Mouse (Mus musculus) Patski (cell line): ENCODE measurements around the gene Arl4c. TPM values are rescaled to one million over a fixed set of nuclear protein-coding genes. Genes with fewer than 3 reads are reported as not detected.
A peak's percentile ranks its signal among the peaks of the same experiment; 100 is the strongest.

Experiments
- ATAC-seq: fragments of 100-300 bp; one replicate; pipeline ENCODE4 v1.8.0; 2021
- CTCF ChIA-PET: fragments of 350-600 bp; sonication (Branson Sonifier 250); formaldehyde crosslinking; loops from one replicate; lab custom pipeline; 2022; ENCODE audit warnings: inconsistent platforms; lab: Charles Lee
- POLR2A ChIA-PET: fragments of 350-600 bp; sonication (Branson Sonifier 250); formaldehyde crosslinking; loops from one replicate; lab custom pipeline; 2022; ENCODE audit warnings: antibody characterized with exemption, inconsistent platforms; lab: Charles Lee
- DNase-seq: peaks from one replicate; pipeline ENCODE4 v3.0.0-alpha.2; 2011; ENCODE audit warnings: low read depth, low spot score
- H3K27me3 ChIP-seq: fragments of 371-371 bp; one replicate; pipeline ENCODE4 v1.5.1; 2021
- CTCF ChIP-seq: fragments of 100-300 bp; IDR thresholded peaks from one replicate; pipeline ENCODE4 v1.5.1; 2021
- in situ Hi-C: fragments of 300-500 bp; cut with MboI; formaldehyde crosslinking; loops from 3 replicates; pipeline ENCODE4 v1.11.1; 2018; ENCODE audit warnings: low pct_unique_long_range_greater_than_20kb, mixed read lengths
- polyA plus RNA-seq: library from polyadenylated mRNA; unstranded; gene quantifications from one replicate; pipeline ENCODE4 v1.2.3, GENCODE M21; 2021

Gene Arl4c
- polyA plus RNA-seq = 146 TPM

DNA sequence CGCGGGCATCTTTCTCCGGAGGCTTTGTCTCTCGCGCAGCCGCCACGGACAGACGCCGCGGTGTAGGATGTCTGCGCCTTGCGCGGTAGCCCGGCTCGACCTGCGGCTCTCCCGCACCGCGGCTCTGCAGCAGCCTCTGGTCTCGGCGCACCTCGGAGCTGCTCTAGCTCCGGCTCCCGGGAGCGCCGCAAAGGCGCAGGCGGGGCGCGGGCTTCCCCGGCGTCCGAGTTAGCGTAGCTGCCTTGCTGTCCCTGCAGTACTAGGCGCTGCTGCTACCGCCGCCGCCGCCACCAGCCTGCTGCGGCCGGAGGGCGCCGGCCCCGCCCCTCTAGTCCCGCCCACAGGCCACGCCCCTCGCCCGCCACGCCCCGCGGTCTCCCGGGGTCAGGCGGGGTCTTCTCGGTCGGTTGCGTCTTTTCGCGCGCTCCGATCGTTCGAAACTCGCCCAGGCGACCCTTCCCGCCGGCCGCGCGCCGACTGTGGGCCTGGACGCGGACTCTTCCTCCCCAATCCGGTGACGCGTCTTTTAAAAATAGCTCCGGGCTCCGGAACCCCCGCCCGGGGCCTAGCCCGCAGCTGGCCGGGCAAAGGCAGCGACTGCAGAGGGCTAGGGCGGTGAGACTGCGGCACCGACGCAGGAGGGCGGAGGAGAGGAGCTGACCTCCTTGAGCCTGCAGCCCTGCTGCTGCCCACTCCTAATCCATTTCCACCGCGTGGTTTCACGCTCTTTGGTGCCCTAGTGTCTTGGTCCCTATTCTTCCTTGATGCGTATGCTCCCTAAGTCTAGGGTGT is at the start of gene Arl4c:
Gene Arl4c (minus strand): TSS at position 352 of the 792 bp plus-strand sequence.
- ATAC-seq (peak; percentile 60), DNase-seq (no peak)
- in situ Hi-C loops = loop anchor here (5.0 kb wide), 3 partner anchors 50 to 235 kb away; no protein-coding TSS in a partner anchor
- ChIA-PET CTCF (interaction anchor here (0.9 to 1.9 kb wide), 3 partner anchors 11 to 257 kb away, joined by 3 to 7 read pairs (median 3); no protein-coding TSS in a partner anchor), POLR2A (interaction anchor here (0.9 to 2.5 kb wide), 13 partner anchors 23 to 233 kb away, joined by 3 to 23 read pairs (median 5); no protein-coding TSS in a partner anchor)
- H3K27me3 ChIP-seq = no peaks in the 10 kb centered on the region
- TF ChIP-seq CTCF = no peak

DNA sequence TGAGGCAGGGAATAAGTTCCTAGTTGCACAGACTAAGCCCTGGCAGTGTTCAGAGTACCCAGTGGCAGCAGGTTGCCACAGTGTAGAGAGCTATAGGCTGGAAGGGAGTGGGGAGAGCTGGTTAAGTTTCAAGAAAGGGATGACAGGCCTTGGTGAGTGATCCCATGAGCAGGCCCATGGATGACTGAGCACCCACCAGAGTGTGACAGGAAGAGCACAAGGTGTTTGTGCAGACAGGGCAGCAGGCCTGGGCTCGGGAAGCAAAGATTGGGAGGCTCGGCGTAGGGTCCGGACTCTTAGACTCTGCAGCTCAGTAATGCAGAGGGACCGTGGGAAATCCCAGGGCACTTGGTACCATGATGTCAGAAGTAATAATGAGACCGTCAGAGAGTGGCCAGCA is 49.3 kb upstream of the Arl4c start:
- ChIA-PET CTCF (interaction anchor here (0.8 to 8.3 kb wide), 7 partner anchors 278 to 456 kb away, joined by 3 to 49 read pairs (median 4); no protein-coding TSS in a partner anchor), POLR2A (interaction anchor here (0.6 to 1.2 kb wide), 2 partner anchors 389 to 441 kb away, joined by 3 read pairs; no protein-coding TSS in a partner anchor)
- DNase-seq (no peak), ATAC-seq (no peak)
- in situ Hi-C loops = loop anchor here (5.0 to 10.0 kb wide), 2 partner anchors 216 to 323 kb away; partner anchors contain the start of gene Sh3bp4
- no peaks in the 10 kb centered on the region for H3K27me3 ChIP-seq
- no peak for TF ChIP-seq CTCF

DNA sequence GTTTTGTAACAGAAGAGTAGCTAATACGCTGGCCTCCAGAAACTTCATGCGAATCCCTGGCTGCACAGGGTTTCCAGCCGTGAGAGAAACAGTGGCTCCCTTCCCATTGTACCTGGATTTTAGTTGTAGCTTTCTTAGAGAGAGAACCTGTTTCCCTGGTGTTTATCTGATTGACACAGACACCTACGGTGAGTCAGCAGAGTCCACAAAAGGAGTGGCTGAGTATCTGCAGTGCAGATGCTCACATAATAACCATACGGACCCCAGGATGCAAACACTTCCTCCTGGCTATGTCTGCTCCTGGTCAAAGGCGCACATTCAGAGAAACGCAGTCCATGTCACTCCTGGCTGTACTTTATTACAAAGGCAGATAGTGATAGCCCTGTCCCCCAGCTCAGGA is 48.6 kb upstream of the Arl4c start:
- in situ Hi-C loops = loop anchor here (5.0 to 10.0 kb wide), 2 partner anchors 217 to 324 kb away; partner anchors contain the start of gene Sh3bp4
- ATAC-seq = no peak
- no peak for DNase-seq
- TF ChIP-seq CTCF = no peak
- H3K27me3 ChIP-seq = no peaks in the 10 kb centered on the region
- ChIA-PET POLR2A (no interaction called here), CTCF (interaction anchor here (1.0 to 8.3 kb wide), 4 partner anchors 339 to 457 kb away, joined by 3 to 49 read pairs (median 18); no protein-coding TSS in a partner anchor)

DNA sequence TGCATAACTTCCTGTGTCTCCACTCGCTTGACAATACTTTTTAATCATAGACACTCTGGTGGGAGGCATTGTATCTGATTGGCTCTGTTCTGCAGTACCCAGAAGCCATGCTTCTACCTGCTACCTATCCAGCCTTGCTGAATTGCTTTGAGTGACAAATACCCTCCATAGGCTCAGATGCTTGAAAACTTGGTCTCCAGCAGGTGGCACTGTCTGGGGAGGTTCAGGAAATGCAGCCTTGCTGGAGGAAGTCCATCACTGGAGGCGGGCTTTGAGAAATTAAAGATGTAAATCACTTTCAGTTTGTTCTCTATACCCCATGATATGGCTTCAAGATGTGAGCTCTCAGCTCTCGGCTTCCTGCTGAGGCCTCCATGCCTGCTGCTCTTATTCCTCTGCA is 48.1 kb upstream of the Arl4c start:
- H3K27me3 ChIP-seq = no peaks in the 10 kb centered on the region
- ChIA-PET CTCF (interaction anchor here (1.0 to 8.3 kb wide), 4 partner anchors 339 to 457 kb away, joined by 3 to 49 read pairs (median 18); no protein-coding TSS in a partner anchor), POLR2A (no interaction called here)
- in situ Hi-C loops = loop anchor here (5.0 to 10.0 kb wide), 2 partner anchors 217 to 325 kb away; partner anchors contain the start of gene Sh3bp4
- no peak for DNase-seq
- ATAC-seq = no peak
- peak; percentile 78 for TF ChIP-seq CTCF

DNA sequence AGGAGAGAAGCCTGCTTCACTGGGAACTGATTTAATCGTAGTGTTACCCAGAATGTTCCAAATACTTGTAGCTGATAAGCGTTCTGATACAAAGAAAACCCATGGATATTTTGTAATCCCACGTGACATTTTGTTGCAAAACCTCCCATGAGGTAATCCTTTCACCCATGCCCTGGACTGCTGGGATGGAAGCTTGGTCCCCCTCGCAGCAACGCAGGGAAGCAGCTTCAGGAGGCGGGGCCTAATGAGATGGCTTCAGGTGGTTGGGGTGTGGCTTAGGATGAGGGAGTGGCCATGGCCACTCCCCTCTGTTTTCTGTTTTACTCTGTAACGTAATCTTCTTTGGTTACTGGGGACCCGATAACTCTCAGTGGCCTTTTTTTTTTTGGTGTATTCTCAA is 47.1 kb upstream of the Arl4c start:
- ChIA-PET CTCF (interaction anchor here (1.1 to 8.3 kb wide), 4 partner anchors 246 to 458 kb away, joined by 3 to 49 read pairs (median 7); no protein-coding TSS in a partner anchor), POLR2A (no interaction called here)
- ATAC-seq = no peak
- H3K27me3 ChIP-seq = no peaks in the 10 kb centered on the region
- DNase-seq = no peak
- no peak for TF ChIP-seq CTCF
- in situ Hi-C loops = no loop called here

DNA sequence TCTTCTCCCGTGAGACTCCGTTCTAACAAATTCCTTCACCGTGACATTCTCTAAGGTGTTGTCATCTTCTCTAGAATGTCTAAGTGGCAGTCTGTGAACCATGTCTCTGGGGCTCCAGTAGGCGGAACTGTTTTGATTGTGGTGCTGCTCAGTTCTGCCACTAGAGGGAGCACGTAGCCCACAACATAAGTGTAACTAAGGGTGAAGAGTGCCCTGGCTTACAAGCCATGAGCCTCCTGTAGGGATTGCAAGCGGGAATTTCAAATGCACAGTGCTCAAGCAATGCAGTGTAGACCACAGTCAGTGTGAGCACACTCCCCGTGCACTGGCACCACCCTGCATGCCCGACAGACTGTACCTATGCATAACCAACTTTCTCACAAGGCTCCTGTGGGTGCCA is 43.2 kb upstream of the Arl4c start:
- ChIA-PET CTCF (interaction anchor here (1.0 to 5.2 kb wide), 5 partner anchors 9 to 452 kb away, joined by 3 to 32 read pairs (median 4); no protein-coding TSS in a partner anchor), POLR2A (no interaction called here)
- peak; percentile 68 for DNase-seq
- peak; percentile 75 for ATAC-seq
- no peaks in the 10 kb centered on the region for H3K27me3 ChIP-seq
- peak; percentile 95 for TF ChIP-seq CTCF
- in situ Hi-C loops = no loop called here

DNA sequence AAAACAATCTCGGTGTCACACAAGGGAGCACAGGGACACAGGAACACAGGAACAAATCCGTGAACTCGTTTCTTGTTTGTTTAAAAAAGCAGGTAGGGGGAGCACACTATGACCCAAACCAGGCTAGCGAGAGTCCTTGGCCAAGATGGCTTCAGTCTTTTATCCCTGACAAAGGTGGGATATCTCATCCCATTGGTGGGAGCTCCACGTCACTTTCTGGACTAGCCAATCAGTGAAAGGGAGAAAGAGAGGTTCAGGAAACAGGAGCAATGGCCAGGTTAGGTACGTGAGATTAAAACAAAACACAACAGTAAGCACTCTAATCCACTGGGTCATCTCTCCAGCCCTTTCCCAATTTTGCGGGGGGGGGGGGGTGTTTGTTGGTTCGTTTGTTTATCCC is 42.2 kb upstream of the Arl4c start:
- DNase-seq = no peak
- no peaks in the 10 kb centered on the region for H3K27me3 ChIP-seq
- no peak for ATAC-seq
- in situ Hi-C loops = loop anchor here (5.0 kb wide), 4 partner anchors 37 to 448 kb away; no protein-coding TSS in a partner anchor
- CTCF ChIA-PET = interaction anchor here (1.0 to 5.2 kb wide), 10 partner anchors 8 to 466 kb away, joined by 3 to 32 read pairs (median 4); no protein-coding TSS in a partner anchor
- POLR2A ChIA-PET = no interaction called here
- TF ChIP-seq CTCF = no peak

DNA sequence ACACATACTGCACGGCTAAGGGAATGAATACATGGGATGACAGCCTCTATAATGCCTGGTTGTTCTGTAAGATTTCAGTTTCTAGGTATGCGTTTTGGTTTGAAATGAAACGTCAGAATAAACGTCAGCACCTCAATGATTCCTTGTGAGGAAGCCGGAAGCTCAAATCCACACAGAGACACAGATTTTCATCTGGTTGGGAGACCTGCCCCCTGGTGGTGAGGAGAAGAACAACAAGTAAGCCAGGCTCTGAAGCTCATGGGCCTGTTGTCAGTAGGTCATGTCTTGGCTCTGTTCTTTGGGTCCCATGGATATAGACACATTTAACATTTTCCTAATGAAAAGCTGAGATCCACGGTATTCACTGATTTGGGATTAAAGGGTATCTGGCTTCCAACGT is 40.4 kb upstream of the Arl4c start:
- TF ChIP-seq CTCF = peak; percentile 88
- CTCF ChIA-PET = interaction anchor here (0.7 to 5.2 kb wide), 17 partner anchors 17 to 464 kb away, joined by 3 to 32 read pairs (median 4); no protein-coding TSS in a partner anchor
- ATAC-seq (no peak), DNase-seq (no peak)
- POLR2A ChIA-PET = no interaction called here
- in situ Hi-C loops = loop anchor here (5.0 kb wide), 4 partner anchors 35 to 450 kb away; no protein-coding TSS in a partner anchor
- H3K27me3 ChIP-seq = no peaks in the 10 kb centered on the region

DNA sequence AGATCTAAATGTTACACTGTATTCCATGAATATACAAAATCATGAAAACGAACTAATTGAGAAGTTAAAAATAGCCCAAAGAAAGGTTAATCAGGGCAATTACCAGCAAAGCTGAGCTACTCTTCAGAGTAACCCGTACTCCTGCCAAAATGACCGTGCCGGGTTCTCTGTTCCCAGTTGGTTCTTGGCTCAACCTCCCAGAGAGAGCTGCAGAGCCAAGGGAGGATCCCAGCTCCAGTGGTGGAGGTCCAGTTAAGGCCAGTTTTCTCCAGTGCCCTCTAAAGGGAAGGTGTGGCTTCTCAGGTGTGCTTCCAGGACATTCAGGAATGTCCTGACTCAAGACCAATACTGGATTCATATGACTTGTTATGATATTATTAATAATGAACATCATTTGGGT is 37.5 kb upstream of the Arl4c start:
- DNase-seq = no peak
- POLR2A ChIA-PET = no interaction called here
- in situ Hi-C loops = no loop called here
- no peak for TF ChIP-seq CTCF
- H3K27me3 ChIP-seq = no peaks in the 10 kb centered on the region
- CTCF ChIA-PET = interaction anchor here (1.0 to 1.3 kb wide), 2 partner anchors 382 to 457 kb away, joined by 3 read pairs; no protein-coding TSS in a partner anchor
- ATAC-seq = no peak

DNA sequence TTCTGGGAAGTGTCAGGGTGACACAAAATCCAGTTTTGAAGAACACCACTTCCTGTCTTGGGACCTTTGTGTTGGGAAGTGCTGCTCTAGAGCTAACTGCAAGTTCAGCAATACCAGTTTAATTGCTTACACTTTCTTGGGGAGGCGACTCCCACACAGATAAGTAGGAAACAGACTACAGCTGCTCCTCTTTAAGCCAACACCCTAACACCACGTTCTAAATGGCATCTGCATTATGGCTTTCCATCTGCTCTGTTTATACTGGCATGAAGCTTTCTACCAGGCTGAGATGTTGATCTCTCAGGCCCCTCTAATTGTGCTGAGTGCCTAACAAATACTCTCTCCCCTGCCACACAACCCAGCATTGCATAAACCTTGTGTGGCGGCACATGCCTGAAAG is 36.9 kb upstream of the Arl4c start:
- no peak for ATAC-seq
- ChIA-PET POLR2A (no interaction called here), CTCF (interaction anchor here (1.0 to 1.3 kb wide), 2 partner anchors 381 to 457 kb away, joined by 3 read pairs; no protein-coding TSS in a partner anchor)
- in situ Hi-C loops = no loop called here
- DNase-seq = no peak
- TF ChIP-seq CTCF = no peak
- no peaks in the 10 kb centered on the region for H3K27me3 ChIP-seq
